Mouse (Mus musculus): ENCODE measurements around the gene Clnk.

- no peak for TF ChIP-seq ZC3H11A (IDR thresholded peaks at IDR 0.05; ENCODE audit: borderline replicate concordance, low read depth, low read length)
- TF ChIP-seq HCFC1 (IDR thresholded peaks at IDR 0.05; ENCODE audit: borderline replicate concordance, insufficient read depth, low read length): no peak
These were observed 96.0 kb downstream of the Clnk start for GRCm38 (mm10) chr5:38780631-38781030.

Data from ES-E14 (cell line).